8 mouse cellular contexts compared by ENCODE assay signal in the genomic region with DNA sequence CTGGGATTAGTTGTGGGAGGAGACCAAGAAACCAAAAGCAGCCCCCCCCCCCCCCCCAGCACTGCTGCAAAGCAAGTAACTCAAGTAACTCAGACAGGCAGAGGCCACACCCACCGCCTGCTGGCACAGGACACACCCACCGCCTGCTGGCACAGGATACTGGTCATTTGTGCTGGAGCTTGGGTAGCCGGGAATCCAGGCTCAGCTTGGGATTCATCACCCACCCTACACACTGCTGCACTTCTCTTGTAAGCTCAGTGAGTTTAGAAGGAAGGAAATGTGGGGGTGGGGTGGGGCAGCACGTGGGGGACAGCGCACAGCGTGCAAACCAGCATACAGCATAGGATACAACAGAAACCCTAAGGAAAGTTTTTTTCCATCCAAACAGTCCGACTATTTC. TPM values are rescaled to one million over a fixed set of nuclear protein-coding genes. Genes with fewer than 3 reads are reported as not detected.
DNase-seq lines count a peak whose midpoint lies in the region; ATAC-seq and TF ChIP-seq lines count a peak whose summit lies in the region.

No protein-coding gene starts in this region.

- H3K9me3 ChIP-seq in forebrain, embryonic 11.5 days (ENCODE audit: control insufficient read depth, low read length) = no peaks in the 10 kb centered on the region
- H3K9me3 ChIP-seq in forebrain, embryonic 12.5 days = no peaks in the 10 kb centered on the region
- H3K9me3 ChIP-seq in heart, embryonic 13.5 days = no peaks in the 10 kb centered on the region
- H3K9me3 ChIP-seq in liver, postnatal 0 days (ENCODE audit: low read length) = no peaks in the 10 kb centered on the region

- no peak for TF ChIP-seq EP300 in liver, postnatal 0 days (IDR thresholded peaks at IDR 0.05; ENCODE audit: low read depth)

- ATAC-seq in forebrain, embryonic 11.5 days (replicated peaks; ENCODE audit: low FRiP score) = no peak
- ATAC-seq in forebrain, embryonic 12.5 days (ENCODE audit: low FRiP score) = no peak
- no peak for ATAC-seq in heart, embryonic 13.5 days (ENCODE audit: extremely low read depth, insufficient number of reproducible peaks, low FRiP score, low TSS enrichment)
- ATAC-seq in liver, postnatal 0 days = peak; percentile 33; the same call in 1 of the 2 replicates
- ATAC-seq in erythroid progenitor cell, adult 5-6 weeks (replicated peaks; ENCODE audit: low FRiP score, poor library complexity, severe bottlenecking) = no peak

- H3K36me3 ChIP-seq in forebrain, embryonic 11.5 days (ENCODE audit: control insufficient read depth, insufficient read depth, low read length) = no peaks in the 10 kb centered on the region; the same call in 1 of the 2 replicates
- peaks cover 55% of the 10 kb centered on the region for H3K36me3 ChIP-seq in forebrain, embryonic 12.5 days (replicated peaks)
- H3K36me3 ChIP-seq in heart, embryonic 13.5 days = peaks cover 58% of the 10 kb centered on the region
- H3K36me3 ChIP-seq in liver, postnatal 0 days (replicated peaks; ENCODE audit: insufficient read depth, low read length) = peaks cover 37% of the 10 kb centered on the region

- H3K27ac ChIP-seq in forebrain, embryonic 11.5 days (ENCODE audit: low read depth, low read length) = no peak overlapping the region
- no peak overlapping the region for H3K27ac ChIP-seq in forebrain, embryonic 12.5 days
- H3K27ac ChIP-seq in heart, embryonic 13.5 days (replicated peaks) = peak overlapping the region; percentile 56
- H3K27ac ChIP-seq in liver, postnatal 0 days (ENCODE audit: low read depth) = no peak overlapping the region

- no peaks in the 10 kb centered on the region for H3K27me3 ChIP-seq in forebrain, embryonic 11.5 days (ENCODE audit: control insufficient read depth, insufficient read depth, low read length)
- H3K27me3 ChIP-seq in forebrain, embryonic 12.5 days = no peaks in the 10 kb centered on the region
- H3K27me3 ChIP-seq in heart, embryonic 13.5 days (replicated peaks) = no peaks in the 10 kb centered on the region
- H3K27me3 ChIP-seq in liver, postnatal 0 days (ENCODE audit: insufficient read depth, low read length) = no peaks in the 10 kb centered on the region

- WGBS in forebrain, embryonic 11.5 days = 54% methylated on average over 7 of the region's 7 CpGs
- 53% methylated on average over 7 of the region's 7 CpGs for WGBS in forebrain, embryonic 12.5 days
- 41% methylated on average over 7 of the region's 7 CpGs for WGBS in heart, embryonic 13.5 days
- 38% methylated on average over 7 of the region's 7 CpGs for WGBS in liver, postnatal 0 days (ENCODE audit: insufficient replicate concordance)

- H3K4me3 ChIP-seq in forebrain, embryonic 11.5 days (ENCODE audit: low read depth, low read length) = no peak overlapping the region
- H3K4me3 ChIP-seq in forebrain, embryonic 12.5 days (replicated peaks) = no peak overlapping the region
- no peak overlapping the region for H3K4me3 ChIP-seq in heart, embryonic 13.5 days
- H3K4me3 ChIP-seq in liver, postnatal 0 days (ENCODE audit: low read depth, low read length) = no peak overlapping the region

- no peaks in the 10 kb centered on the region for H3K4me1 ChIP-seq in forebrain, embryonic 11.5 days (replicated peaks; ENCODE audit: control insufficient read depth, insufficient read depth, low read length)
- no peaks in the 10 kb centered on the region for H3K4me1 ChIP-seq in forebrain, embryonic 12.5 days
- H3K4me1 ChIP-seq in heart, embryonic 13.5 days = peaks cover 16% of the 10 kb centered on the region
- no peaks in the 10 kb centered on the region for H3K4me1 ChIP-seq in liver, postnatal 0 days (ENCODE audit: insufficient read depth)

- no peak overlapping the region for H3K9ac ChIP-seq in forebrain, embryonic 11.5 days (ENCODE audit: low read length)
- H3K9ac ChIP-seq in forebrain, embryonic 12.5 days = no peak overlapping the region
- 0 out of 2 replicates have a peak overlapping the region, but pooled peaks have one; percentile 37 for H3K9ac ChIP-seq in heart, embryonic 13.5 days
- no peak overlapping the region for H3K9ac ChIP-seq in liver, postnatal 0 days (replicated peaks)

- H3K4me2 ChIP-seq in forebrain, embryonic 11.5 days (ENCODE audit: low read depth, low read length, severe bottlenecking) = no peak overlapping the region
- no peak overlapping the region for H3K4me2 ChIP-seq in forebrain, embryonic 12.5 days
- H3K4me2 ChIP-seq in heart, embryonic 13.5 days = peak overlapping the region; percentile 39
- H3K4me2 ChIP-seq in liver, postnatal 0 days (ENCODE audit: low read depth, low read length) = no peak overlapping the region

- TF ChIP-seq CTCF in liver, postnatal 0 days (IDR thresholded peaks at IDR 0.05; ENCODE audit: low read depth) = no peak

- DNase-seq in forebrain, embryonic 11.5 days (ENCODE audit: low spot score) = peak; percentile 60
- DNase-seq in thymus, postnatal 14 days = peak; percentile 17
- DNase-seq in thymus, postnatal 0 days (ENCODE audit: low spot score) = no peak
- peak; percentile 41 for DNase-seq in liver, postnatal 0 days
- DNase-seq in spleen, adult 12 weeks (ENCODE audit: low spot score) = no peak

RNA-seq across cellular contexts. Expression of a gene that starts 35.0 kb away (rescaled TPM):
- 0.81 and 0.86 TPM in 2 replicates for polyA plus RNA-seq in forebrain, embryonic 11.5 days (2014; fragmentation: Nextera tagmentation; extraction: Ambion mirVana)
- 1.6 TPM in 2 replicates for polyA plus RNA-seq in forebrain, embryonic 12.5 days (2016; fragmentation: Nextera tagmentation; extraction: Ambion mirVana)
- polyA plus RNA-seq in thymus, postnatal 0 days (2015; fragmentation: Nextera tagmentation; extraction: Ambion mirVana) = 0.23 and 0.45 TPM in 2 replicates
- polyA plus RNA-seq in heart, embryonic 13.5 days (2015; fragmentation: Nextera tagmentation; extraction: Ambion mirVana) = 0.83 and 0.84 TPM in 2 replicates
- 0.07 and 0.13 TPM in 2 replicates for polyA plus RNA-seq in liver, postnatal 0 days (2015; fragmentation: Nextera tagmentation; extraction: Ambion mirVana)
- not detected in 2 replicates for total RNA-seq in erythroid progenitor cell, adult 5-6 weeks (2015; ENCODE audit: low replicate concordance)
- total RNA-seq in erythroid progenitor cell, adult 5-6 weeks (2017; ENCODE audit: low replicate concordance) = not detected in 2 replicates

Comparison
In these comparisons a context has a peak if more than half of its experiments do, and no peak if none do; other contexts are left out.
1. DNase-seq: peak in forebrain, embryonic 11.5 days (single experiment), thymus, postnatal 14 days (single experiment) and liver, postnatal 0 days (single experiment); none in thymus, postnatal 0 days (single experiment) and spleen, adult 12 weeks (single experiment).